Mouse (Mus musculus) hindbrain, embryonic 12.5 days (tissue): Measurements from ENCODE around the gene Tcp11l1. TPM values are rescaled to one million over a fixed set of nuclear protein-coding genes. Genes with fewer than 3 reads are reported as not detected.

ENCODE experiments used
- ATAC-seq: fragments of 200-750 bp; cut with Nextera tagmentation; 2 replicates; pipeline ENCODE4 v1.8.0; 2017; ENCODE audit warnings: moderate TSS enrichment; ENCODE audit not compliant: low FRiP score
- H3K27ac ChIP-seq: fragments of 300-500 bp; sonication (generic); 2 replicates; pipeline ENCODE4 v1.5.1; 2016; ENCODE audit warnings: mild to moderate bottlenecking
- H3K27me3 ChIP-seq: fragments of 300-500 bp; sonication (generic); 2 replicates; pipeline ENCODE4 v1.6.1; 2016; ENCODE audit warnings: mild to moderate bottlenecking
- H3K36me3 ChIP-seq: fragments of 300-500 bp; sonication (generic); 2 replicates; pipeline ENCODE4 v1.6.1; 2016; ENCODE audit warnings: mild to moderate bottlenecking
- H3K4me1 ChIP-seq: fragments of 300-500 bp; sonication (generic); 2 replicates; pipeline ENCODE4 v1.6.1; 2016
- H3K4me2 ChIP-seq: fragments of 300-500 bp; sonication (generic); replicated peaks from 2 replicates; pipeline ENCODE4 v1.6.1; 2016; ENCODE audit warnings: mild to moderate bottlenecking
- H3K4me3 ChIP-seq: fragments of 300-500 bp; sonication (generic); 2 replicates; pipeline ENCODE4 v1.5.1; 2016; ENCODE audit warnings: mild to moderate bottlenecking
- H3K9ac ChIP-seq: fragments of 300-500 bp; sonication (generic); 2 replicates; pipeline ENCODE4 v1.6.1; 2016; ENCODE audit warnings: mild to moderate bottlenecking, moderate library complexity
- H3K9me3 ChIP-seq: fragments of 300-500 bp; sonication (generic); replicated peaks from 2 replicates; pipeline ENCODE4 v1.6.1; 2016; ENCODE audit warnings: mild to moderate bottlenecking
- WGBS: fragments of 180-500 bp; shearing (Covaris S2); methylation state at CpG from one replicate; pipeline ENCODE4 v1.1.7; 2016; 5-methylcytosine and 5-hydroxymethylcytosine counted together
- polyA plus RNA-seq: library from polyadenylated mRNA; unstranded; fragments of >200 nt; fragmentation: Nextera tagmentation; extraction: Ambion mirVana; gene quantifications from 2 replicates; pipeline ENCODE4 v1.2.1, GENCODE M21; 2016

Tcp11l1 gene
- polyA plus RNA-seq, 1 experiment from 2014 or later: 69.0 TPM

- Histone ChIP-seq H3K4me3 (no peak overlapping the region), H3K36me3 (no peaks in the 10 kb centered on the region), H3K4me1 (no peaks in the 10 kb centered on the region), H3K4me2 (no peak overlapping the region), H3K9me3 (no peaks in the 10 kb centered on the region), H3K27me3 (peaks cover 12% of the 10 kb centered on the region), H3K9ac (no peak overlapping the region), H3K27ac (no peak overlapping the region)
- no peak for ATAC-seq
- WGBS: 76% methylated on average over 7 of the region's 7 CpGs
Observed at GRCm38 (mm10) chr2:104736241-104736640, 24.3 kb upstream of the Tcp11l1 start.

- no peaks in the 10 kb centered on the region for H3K27me3 ChIP-seq
- no peaks in the 10 kb centered on the region for H3K36me3 ChIP-seq
- WGBS: 76% methylated on average over 7 of the region's 7 CpGs
Observed at GRCm38 (mm10) chr2:104732562-104733256, 20.7 kb upstream of the Tcp11l1 start.

GRCm38 (mm10) chr2:104732033-104732444, 20.1 kb upstream of the Tcp11l1 start:
- no peak overlapping the region for H3K4me2 ChIP-seq
- H3K27ac ChIP-seq: no peak overlapping the region
- H3K36me3 ChIP-seq: no peaks in the 10 kb centered on the region
- no peak for ATAC-seq
- H3K4me3 ChIP-seq: no peak overlapping the region
- 85% methylated on average over 9 of the region's 9 CpGs for WGBS
- no peaks in the 10 kb centered on the region for H3K27me3 ChIP-seq
- no peaks in the 10 kb centered on the region for H3K9me3 ChIP-seq
- H3K9ac ChIP-seq: no peak overlapping the region
- H3K4me1 ChIP-seq: no peaks in the 10 kb centered on the region

More at GRCm38 (mm10) chr2:104732562-104733256, 20.7 kb upstream of the Tcp11l1 start:
- H3K9ac ChIP-seq: no peak overlapping the region
- no peak overlapping the region for H3K4me3 ChIP-seq
- no peak overlapping the region for H3K4me2 ChIP-seq
- no peak for ATAC-seq
- H3K4me1 ChIP-seq: no peaks in the 10 kb centered on the region
- no peaks in the 10 kb centered on the region for H3K9me3 ChIP-seq
- H3K27ac ChIP-seq: no peak overlapping the region

- Histone ChIP-seq H3K27me3 (no peaks in the 10 kb centered on the region), H3K27ac (no peak overlapping the region), H3K4me3 (no peak overlapping the region), H3K36me3 (no peaks in the 10 kb centered on the region), H3K9me3 (no peaks in the 10 kb centered on the region), H3K4me2 (no peak overlapping the region), H3K9ac (no peak overlapping the region), H3K4me1 (no peaks in the 10 kb centered on the region)
- ATAC-seq: no peak
- 67% methylated on average over 1 of the region's 1 CpGs for WGBS
Observed at GRCm38 (mm10) chr2:104727369-104727768, 15.4 kb upstream of the Tcp11l1 start.

GRCm38 (mm10) chr2:104722021-104722420, 10.1 kb upstream of the Tcp11l1 start:
- Histone ChIP-seq H3K4me1 (no peaks in the 10 kb centered on the region), H3K9me3 (no peaks in the 10 kb centered on the region), H3K27me3 (no peaks in the 10 kb centered on the region), H3K36me3 (no peaks in the 10 kb centered on the region), H3K4me2 (no peak overlapping the region), H3K4me3 (no peak overlapping the region), H3K27ac (no peak overlapping the region), H3K9ac (no peak overlapping the region)
- 88% methylated on average over 3 of the region's 3 CpGs for WGBS
- ATAC-seq: no peak

- no peaks in the 10 kb centered on the region for H3K4me1 ChIP-seq
- WGBS: 83% methylated on average over 4 of the region's 4 CpGs
- H3K9me3 ChIP-seq: no peaks in the 10 kb centered on the region
- no peak overlapping the region for H3K4me3 ChIP-seq
- H3K36me3 ChIP-seq: no peaks in the 10 kb centered on the region
- ATAC-seq: no peak
- H3K4me2 ChIP-seq: no peak overlapping the region
- peaks cover 6% of the 10 kb centered on the region; the same call in 1 of the 2 replicates for H3K27me3 ChIP-seq
- H3K9ac ChIP-seq: no peak overlapping the region
- H3K27ac ChIP-seq: no peak overlapping the region
Observed at GRCm38 (mm10) chr2:104717827-104718226, 5.9 kb upstream of the Tcp11l1 start.

- no peak overlapping the region for H3K4me2 ChIP-seq
- no peaks in the 10 kb centered on the region; the same call in 1 of the 2 replicates for H3K4me1 ChIP-seq
- WGBS: 93% methylated on average over 2 of the region's 2 CpGs
- H3K27ac ChIP-seq: no peak overlapping the region
- no peak for ATAC-seq
- H3K36me3 ChIP-seq: no peaks in the 10 kb centered on the region
- no peak overlapping the region for H3K4me3 ChIP-seq
- H3K9me3 ChIP-seq: no peaks in the 10 kb centered on the region
- H3K27me3 ChIP-seq: peaks cover 6% of the 10 kb centered on the region; the same call in 1 of the 2 replicates
- no peak overlapping the region for H3K9ac ChIP-seq
Observed at GRCm38 (mm10) chr2:104717231-104717735, 5.3 kb upstream of the Tcp11l1 start.

GRCm38 (mm10) chr2:104716279-104716678, 4.3 kb upstream of the Tcp11l1 start, which contains the start of gene Pin1rt1:
Gene Pin1rt1 (minus strand): TSS chr2:104716379.
- Histone ChIP-seq H3K27ac (no peak within 1 kb of the TSS), H3K4me2 (no peak within 1 kb of the TSS), H3K36me3 (no peaks in the 10 kb centered on the region), H3K4me3 (no peak within 1 kb of the TSS), H3K9me3 (no peaks in the 10 kb centered on the region), H3K9ac (no peak within 1 kb of the TSS), H3K4me1 (peaks cover under 1% of the 10 kb centered on the region), H3K27me3 (peaks cover 6% of the 10 kb centered on the region; the same call in 1 of the 2 replicates)
- WGBS: 89% methylated on average over 4 of the region's 4 CpGs
- ATAC-seq: no peak

GRCm38 (mm10) chr2:104714254-104714691, 2.3 kb upstream of the Tcp11l1 start:
- Histone ChIP-seq H3K27me3 (peaks cover 6% of the 10 kb centered on the region; the same call in 1 of the 2 replicates), H3K9ac (no peak overlapping the region), H3K9me3 (no peaks in the 10 kb centered on the region), H3K4me1 (peaks cover 19% of the 10 kb centered on the region), H3K36me3 (no peaks in the 10 kb centered on the region), H3K4me2 (no peak overlapping the region), H3K27ac (no peak overlapping the region), H3K4me3 (no peak overlapping the region)
- WGBS: 41% methylated on average over 15 of the region's 15 CpGs
- ATAC-seq: no peak

GRCm38 (mm10) chr2:104712486-104712809, 479 bp upstream of the Tcp11l1 start:
- Histone ChIP-seq H3K9ac (peak overlapping the region; percentile 83), H3K27ac (peak overlapping the region; percentile 91), H3K4me1 (peaks cover 19% of the 10 kb centered on the region), H3K4me3 (peak overlapping the region; percentile 74), H3K4me2 (peak overlapping the region; percentile 63), H3K27me3 (peaks cover 6% of the 10 kb centered on the region; the same call in 1 of the 2 replicates), H3K9me3 (no peaks in the 10 kb centered on the region), H3K36me3 (no peaks in the 10 kb centered on the region)
- peak; percentile 26 for ATAC-seq
- WGBS: 4% methylated on average over 7 of the region's 7 CpGs

- Histone ChIP-seq H3K4me2 (peak overlapping the region; percentile 63), H3K36me3 (no peaks in the 10 kb centered on the region), H3K9me3 (no peaks in the 10 kb centered on the region), H3K27ac (peak overlapping the region; percentile 91), H3K9ac (peak overlapping the region; percentile 83), H3K4me1 (peaks cover 19% of the 10 kb centered on the region), H3K27me3 (peaks cover 6% of the 10 kb centered on the region; the same call in 1 of the 2 replicates), H3K4me3 (peak overlapping the region; percentile 74)
- WGBS: 19% methylated on average over 6 of the region's 6 CpGs
- 0 out of 2 replicates have a peak, but pooled peaks have one; percentile 8 for ATAC-seq
Observed at GRCm38 (mm10) chr2:104710670-104711370, 1.1 kb downstream of the Tcp11l1 start.

- Histone ChIP-seq H3K4me1 (peaks cover 19% of the 10 kb centered on the region), H3K9ac (no peak overlapping the region), H3K36me3 (peaks cover 7% of the 10 kb centered on the region; the same call in 1 of the 2 replicates), H3K4me2 (no peak overlapping the region), H3K27ac (no peak overlapping the region), H3K27me3 (peaks cover 6% of the 10 kb centered on the region; the same call in 1 of the 2 replicates), H3K9me3 (no peaks in the 10 kb centered on the region), H3K4me3 (no peak overlapping the region)
- 68% methylated on average over 6 of the region's 6 CpGs for WGBS
- ATAC-seq: no peak
Observed at GRCm38 (mm10) chr2:104709786-104710337, 2.1 kb downstream of the Tcp11l1 start.
